Mouse (Mus musculus): ENCODE data around the gene Klc3. TPM values are rescaled to one million over a fixed set of nuclear protein-coding genes. Genes with fewer than 3 reads are reported as not detected.
A peak's percentile ranks its signal among the peaks of the same experiment; 100 is the strongest.

The Klc3 gene
- polyA plus RNA-seq, 1 experiment from 2014 or later = 2.3 TPM

- no peak for DNase-seq (ENCODE audit: low spot score)
- no peak for ATAC-seq (ENCODE audit: low FRiP score)
- H3K36me3 ChIP-seq (ENCODE audit: control insufficient read depth, insufficient read depth, low read length) = peaks cover 10% of the 10 kb centered on the region
- H3K4me2 ChIP-seq (replicated peaks; ENCODE audit: low read depth, low read length) = no peak overlapping the region
- no peak overlapping the region for H3K4me3 ChIP-seq (ENCODE audit: low read depth, low read length)
- H3K4me1 ChIP-seq (replicated peaks; ENCODE audit: control insufficient read depth, insufficient read depth, low read length) = 0 out of 2 replicates have a peak, but pooled peaks cover 2% of the 10 kb centered on the region
- 90% methylated on average over 13 of the region's 13 CpGs for WGBS
- H3K9ac ChIP-seq (ENCODE audit: low read depth, low read length) = no peak overlapping the region
- H3K9me3 ChIP-seq (ENCODE audit: control insufficient read depth, low read length) = no peaks in the 10 kb centered on the region
- no peak overlapping the region for H3K27ac ChIP-seq (ENCODE audit: low read depth, low read length)
- no peaks in the 10 kb centered on the region for H3K27me3 ChIP-seq (ENCODE audit: control insufficient read depth, insufficient read depth, low read length)
These were observed 54.6 kb downstream of the Klc3 start for GRCm38 (mm10) chr7:19349188-19349915.

GRCm38 (mm10) chr7:19344938-19345471, 58.9 kb downstream of the Klc3 start:
- Histone ChIP-seq H3K4me3 (ENCODE audit: low read depth, low read length) (peak overlapping the region; percentile 55), H3K4me2 (replicated peaks; ENCODE audit: low read depth, low read length) (peak overlapping the region; percentile 85), H3K27me3 (ENCODE audit: control insufficient read depth, insufficient read depth, low read length) (peaks cover 12% of the 10 kb centered on the region), H3K9me3 (ENCODE audit: control insufficient read depth, low read length) (no peaks in the 10 kb centered on the region), H3K36me3 (ENCODE audit: control insufficient read depth, insufficient read depth, low read length) (no peaks in the 10 kb centered on the region), H3K4me1 (replicated peaks; ENCODE audit: control insufficient read depth, insufficient read depth, low read length) (0 out of 2 replicates have a peak, but pooled peaks cover 5% of the 10 kb centered on the region), H3K9ac (ENCODE audit: low read depth, low read length) (peak overlapping the region; percentile 64), H3K27ac (ENCODE audit: low read depth, low read length) (peak overlapping the region; percentile 48; the same call in 1 of the 2 replicates)
- WGBS = 1% methylated on average over 31 of the region's 31 CpGs
- peak; percentile 95 for ATAC-seq (ENCODE audit: low FRiP score)
- peak; percentile 96 for DNase-seq (ENCODE audit: low spot score)

MicroRNAs within 50 kb of the gene (microRNA counts, 519-probe panel; counts per million panel counts)
- microRNA mmu-miR-343 = not detected

Other genes starting within 250 kb of the Klc3 start
- 0.89 and 1.7 TPM in 2 replicates for gene Gipr, start 238.0 kb downstream of the Klc3 start, polyA plus RNA-seq (2014; fragmentation: Nextera tagmentation; extraction: Ambion mirVana)
- gene Eml2, start 227.7 kb downstream of the Klc3 start, polyA plus RNA-seq (2014; fragmentation: Nextera tagmentation; extraction: Ambion mirVana) = 1.4 and 2.0 TPM in 2 replicates
- 1.6 and 2.6 TPM in 2 replicates for gene Gpr4, start 191.6 kb downstream of the Klc3 start, polyA plus RNA-seq (2014; fragmentation: Nextera tagmentation; extraction: Ambion mirVana)
- gene Opa3, start 175.8 kb downstream of the Klc3 start, polyA plus RNA-seq (2014; fragmentation: Nextera tagmentation; extraction: Ambion mirVana) = 42.2 and 42.4 TPM in 2 replicates
- gene Vasp, start 132.3 kb downstream of the Klc3 start, polyA plus RNA-seq (2014; fragmentation: Nextera tagmentation; extraction: Ambion mirVana) = 29.2 and 50.2 TPM in 2 replicates
- 0.18 TPM in 1 of 2 replicates, not detected in the other for gene Ppm1n, start 124.0 kb downstream of the Klc3 start, polyA plus RNA-seq (2014; fragmentation: Nextera tagmentation; extraction: Ambion mirVana)
- gene Rtn2, start 121.5 kb downstream of the Klc3 start, polyA plus RNA-seq (2014; fragmentation: Nextera tagmentation; extraction: Ambion mirVana) = 49.6 and 52.1 TPM in 2 replicates
- not detected in 2 replicates for gene Fosb, start 94.1 kb downstream of the Klc3 start, polyA plus RNA-seq (2014; fragmentation: Nextera tagmentation; extraction: Ambion mirVana)
- 108 and 112 TPM in 2 replicates for gene Ercc1, start 59.3 kb downstream of the Klc3 start, polyA plus RNA-seq (2014; fragmentation: Nextera tagmentation; extraction: Ambion mirVana)
- gene Cd3eap, start 44.6 kb downstream of the Klc3 start, polyA plus RNA-seq (2014; fragmentation: Nextera tagmentation; extraction: Ambion mirVana) = 14.7 and 15.2 TPM in 2 replicates
- gene Ppp1r13l, start 44.4 kb downstream of the Klc3 start, polyA plus RNA-seq (2014; fragmentation: Nextera tagmentation; extraction: Ambion mirVana) = 3.2 and 5.0 TPM in 2 replicates
- gene Ercc2, start 22.1 kb downstream of the Klc3 start, polyA plus RNA-seq (2014; fragmentation: Nextera tagmentation; extraction: Ambion mirVana) = 7.7 and 8.7 TPM in 2 replicates
- 0.13 TPM in 1 of 2 replicates, not detected in the other for gene Ckm, start 672 bp upstream of the Klc3 start, polyA plus RNA-seq (2014; fragmentation: Nextera tagmentation; extraction: Ambion mirVana)
- gene Mark4, start 54.7 kb upstream of the Klc3 start, polyA plus RNA-seq (2014; fragmentation: Nextera tagmentation; extraction: Ambion mirVana) = 11.5 and 13.3 TPM in 2 replicates
- gene Exoc3l2, start 59.2 kb upstream of the Klc3 start, polyA plus RNA-seq (2014; fragmentation: Nextera tagmentation; extraction: Ambion mirVana) = 0.66 and 0.76 TPM in 2 replicates
- 2.4 and 2.5 TPM in 2 replicates for gene Bloc1s3, start 104.3 kb upstream of the Klc3 start, polyA plus RNA-seq (2014; fragmentation: Nextera tagmentation; extraction: Ambion mirVana)
- gene Trappc6a, start 104.3 kb upstream of the Klc3 start, polyA plus RNA-seq (2014; fragmentation: Nextera tagmentation; extraction: Ambion mirVana) = 45.7 and 49.8 TPM in 2 replicates
- 0.10 and 0.17 TPM in 2 replicates for gene Nkpd1, start 113.7 kb upstream of the Klc3 start, polyA plus RNA-seq (2014; fragmentation: Nextera tagmentation; extraction: Ambion mirVana)
- gene Ppp1r37, start 159.0 kb upstream of the Klc3 start, polyA plus RNA-seq (2014; fragmentation: Nextera tagmentation; extraction: Ambion mirVana) = 4.2 and 5.8 TPM in 2 replicates
- 0.22 and 0.38 TPM in 2 replicates for gene Zfp296, start 173.2 kb upstream of the Klc3 start, polyA plus RNA-seq (2014; fragmentation: Nextera tagmentation; extraction: Ambion mirVana)
- gene Gemin7, start 173.5 kb upstream of the Klc3 start, polyA plus RNA-seq (2014; fragmentation: Nextera tagmentation; extraction: Ambion mirVana) = 161 and 173 TPM in 2 replicates
- gene Clasrp, start 200.4 kb upstream of the Klc3 start, polyA plus RNA-seq (2014; fragmentation: Nextera tagmentation; extraction: Ambion mirVana) = 49.8 and 50.5 TPM in 2 replicates
- 3.7 and 3.9 TPM in 2 replicates for gene Relb, start 225.3 kb upstream of the Klc3 start, polyA plus RNA-seq (2014; fragmentation: Nextera tagmentation; extraction: Ambion mirVana)